Mouse (Mus musculus) embryo, embryonic 10.5 days (tissue): Measurements from ENCODE around the gene Carmil2.

ENCODE experiments used
- DNase-seq: peaks from one replicate; pipeline ENCODE4 v3.0.0-alpha.2; 2015; ENCODE audit warnings: low spot score

Gene Carmil2

GRCm38 (mm10) chr8:105695080-105695780 is 9.2 kb downstream of the Carmil2 start:
- no peak for DNase-seq

GRCm38 (mm10) chr8:105697196-105697780 is 11.2 kb downstream of the Carmil2 start:
- DNase-seq, result no peak

- no peak for DNase-seq
Observed at GRCm38 (mm10) chr8:105698734-105699133, 12.7 kb downstream of the Carmil2 start.

- DNase-seq, result no peak
Observed at GRCm38 (mm10) chr8:105699488-105700215, 13.6 kb downstream of the Carmil2 start.

GRCm38 (mm10) chr8:105700566-105700965 is 14.5 kb downstream of the Carmil2 start:
- DNase-seq, result no peak

GRCm38 (mm10) chr8:105700966-105701824 is 15.1 kb downstream of the Carmil2 start, which contains the start of the genes Acd and Pard6a:
Gene Acd (minus strand): TSS chr8:105701102.
Gene Pard6a (plus strand): TSS chr8:105701148.
- peak; percentile 97 for DNase-seq

GRCm38 (mm10) chr8:105702001-105702401 is 15.9 kb downstream of the Carmil2 start:
- peak; percentile 10 for DNase-seq

GRCm38 (mm10) chr8:105702731-105703415 is 16.8 kb downstream of the Carmil2 start:
- no peak for DNase-seq

GRCm38 (mm10) chr8:105704146-105704812 is 18.2 kb downstream of the Carmil2 start:
- DNase-seq, result no peak

GRCm38 (mm10) chr8:105704955-105705354 is 18.9 kb downstream of the Carmil2 start:
- no peak for DNase-seq

GRCm38 (mm10) chr8:105706426-105706825 is 20.4 kb downstream of the Carmil2 start:
- DNase-seq, result no peak

GRCm38 (mm10) chr8:105707498-105708403 is 21.7 kb downstream of the Carmil2 start, which contains the start of the genes 4933405L10Rik and Enkd1:
Gene 4933405L10Rik (plus strand): TSS chr8:105707655.
Gene Enkd1 (minus strand): TSS chr8:105708210.
- DNase-seq, result peak; percentile 98

GRCm38 (mm10) chr8:105708675-105709074 is 22.6 kb downstream of the Carmil2 start:
- no peak for DNase-seq

GRCm38 (mm10) chr8:105709317-105709716 is 23.2 kb downstream of the Carmil2 start:
- DNase-seq, result no peak

GRCm38 (mm10) chr8:105712286-105712685 is 26.2 kb downstream of the Carmil2 start:
- no peak for DNase-seq

GRCm38 (mm10) chr8:105714139-105714538 is 28.1 kb downstream of the Carmil2 start:
- peak; percentile 95 for DNase-seq

- DNase-seq, result no peak
Observed at GRCm38 (mm10) chr8:105715042-105715441, 29.0 kb downstream of the Carmil2 start.

GRCm38 (mm10) chr8:105716302-105716945 is 30.4 kb downstream of the Carmil2 start:
- no peak for DNase-seq

- no peak for DNase-seq
Observed at GRCm38 (mm10) chr8:105719637-105720036, 33.6 kb downstream of the Carmil2 start.
